Mouse (Mus musculus): ENCODE results near the gene Emilin2. TPM values are rescaled to one million over a fixed set of nuclear protein-coding genes. Genes with fewer than 3 reads are reported as not detected.

Gene Emilin2
- total RNA-seq, 2 experiments from 2014 or later, result 2.4 to 2.7 TPM

GRCm38 (mm10) chr17:71276771-71277170, 35.0 kb downstream of the Emilin2 start:
- no peak for DNase-seq (ENCODE audit: extremely low spot score in 1 of 2, low spot score in 2 of 2)
- intact Hi-C loops (cut with DNase I), result no loop called here

- intact Hi-C loops (cut with DNase I), result no loop called here
- DNase-seq (ENCODE audit: extremely low spot score in 1 of 2, low spot score in 2 of 2), result no peak
Observed at GRCm38 (mm10) chr17:71273901-71274300, 37.9 kb downstream of the Emilin2 start.

DNA sequence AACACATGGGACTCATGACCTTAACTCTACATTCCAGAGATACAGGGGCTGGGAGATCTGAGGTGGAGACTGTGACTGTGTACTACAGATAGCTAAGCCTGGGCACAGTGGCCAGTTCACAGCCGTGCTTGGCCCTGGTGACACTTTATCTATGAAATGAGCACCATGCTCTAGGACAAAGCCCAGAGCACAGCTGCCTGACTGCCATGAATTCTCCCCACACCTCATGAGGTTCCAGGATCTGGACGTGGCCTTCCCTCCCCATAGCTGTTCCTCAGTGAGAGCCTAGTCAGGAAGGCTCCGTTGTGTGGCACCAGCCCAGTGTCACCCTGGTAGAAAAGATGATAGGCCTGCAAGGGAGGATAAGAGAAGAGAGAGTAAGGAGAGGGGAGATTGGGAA, 43.2 kb downstream of the Emilin2 start:
- intact Hi-C loops (cut with DNase I), result no loop called here
- no peak for DNase-seq (ENCODE audit: extremely low spot score in 1 of 2, low spot score in 2 of 2)

- no peak for DNase-seq (ENCODE audit: extremely low spot score in 1 of 2, low spot score in 2 of 2)
- intact Hi-C loops (cut with DNase I), result no loop called here
Observed at GRCm38 (mm10) chr17:71268152-71268551, 43.6 kb downstream of the Emilin2 start.

- intact Hi-C loops (cut with DNase I), result no loop called here
- DNase-seq (ENCODE audit: extremely low spot score in 1 of 2, low spot score in 2 of 2), result no peak
Observed at GRCm38 (mm10) chr17:71267374-71267773, 44.4 kb downstream of the Emilin2 start.

DNA sequence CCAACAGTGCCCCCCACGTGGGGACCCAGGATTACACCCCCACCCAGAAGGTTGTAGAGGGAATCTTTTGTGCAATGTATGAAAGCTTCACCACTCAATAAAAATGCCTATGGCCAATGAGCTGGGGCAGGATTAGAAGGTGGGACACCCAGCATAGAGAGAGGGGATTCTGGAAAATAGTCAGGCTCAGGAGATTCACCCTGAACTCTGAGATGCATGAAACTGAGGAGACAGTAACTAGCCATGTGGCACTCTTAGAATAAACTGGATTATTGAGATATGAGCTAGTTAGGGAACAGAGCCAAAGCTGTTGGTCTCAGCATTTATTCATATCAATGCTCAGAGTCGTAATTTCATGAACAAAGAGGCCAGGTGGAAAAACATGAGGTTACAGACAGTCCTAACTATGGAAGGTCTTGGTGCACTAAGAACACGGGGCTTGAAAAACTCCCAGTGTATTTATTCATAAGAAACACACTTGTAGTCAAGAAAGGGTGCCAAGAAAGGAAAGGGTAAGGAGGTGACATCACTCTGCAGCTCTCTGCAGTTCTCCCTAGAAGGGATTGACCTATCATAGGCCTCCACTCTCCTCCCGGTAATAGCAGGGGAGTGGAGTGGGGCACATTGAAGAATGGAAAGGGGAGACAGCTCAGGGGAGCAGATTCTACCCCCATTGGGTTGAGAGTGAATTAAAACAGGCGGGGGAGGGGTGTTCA, 46.3 kb downstream of the Emilin2 start:
- intact Hi-C loops (cut with DNase I), result no loop called here
- no peak for DNase-seq (ENCODE audit: extremely low spot score in 1 of 2, low spot score in 2 of 2)

- intact Hi-C loops (cut with DNase I), result no loop called here
- no peak for DNase-seq (ENCODE audit: extremely low spot score in 1 of 2, low spot score in 2 of 2)
Observed at GRCm38 (mm10) chr17:71264739-71265138, 47.0 kb downstream of the Emilin2 start.

- intact Hi-C loops (cut with DNase I), result no loop called here
- no peak for DNase-seq (ENCODE audit: extremely low spot score in 1 of 2, low spot score in 2 of 2)
Observed at GRCm38 (mm10) chr17:71263136-71263535, 48.6 kb downstream of the Emilin2 start.

DNA sequence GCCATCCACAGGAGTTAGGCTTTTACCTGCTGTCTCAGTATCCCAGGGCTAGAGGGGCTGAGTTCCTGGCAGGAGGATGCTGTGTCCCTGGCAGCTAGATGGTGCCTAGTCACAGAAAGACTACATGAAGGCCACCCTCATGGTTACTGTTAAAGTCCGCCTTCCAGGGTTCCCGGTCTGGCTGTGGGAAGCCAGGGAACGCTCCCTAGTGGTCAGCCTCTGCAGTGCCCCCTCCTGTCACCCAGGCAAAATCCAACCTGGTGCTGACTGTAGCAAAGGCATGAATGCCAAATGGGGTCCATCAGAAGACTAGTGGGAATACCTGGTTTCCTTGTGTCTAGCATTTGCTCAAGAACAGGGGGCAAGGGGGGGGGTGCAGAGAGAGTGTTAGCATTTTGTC, 51.1 kb downstream of the Emilin2 start:
- intact Hi-C loops (cut with DNase I), result no loop called here
- DNase-seq (ENCODE audit: extremely low spot score in 1 of 2, low spot score in 2 of 2), result no peak

DNA sequence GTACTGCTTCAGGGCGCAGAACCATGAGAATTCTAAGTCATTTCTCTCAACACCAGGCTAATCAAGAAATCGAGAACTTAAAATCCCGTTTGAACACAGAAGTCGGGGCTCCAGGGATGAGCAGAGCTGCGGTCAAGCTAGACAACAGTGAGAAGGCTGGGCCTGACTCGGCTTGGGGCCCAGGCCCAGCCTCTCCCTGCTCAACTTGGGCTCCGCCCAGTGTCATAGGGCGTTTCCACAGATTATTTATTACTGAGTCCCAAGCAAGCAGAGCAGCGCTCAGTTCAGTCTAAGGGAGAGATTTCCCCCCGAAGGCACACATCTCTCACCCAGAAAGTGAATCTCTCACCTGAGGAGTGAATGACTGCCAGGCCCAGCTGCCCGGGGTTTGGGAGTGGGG, 52.1 kb downstream of the Emilin2 start:
- intact Hi-C loops (cut with DNase I), result no loop called here
- no peak for DNase-seq (ENCODE audit: extremely low spot score in 1 of 2, low spot score in 2 of 2)

DNA sequence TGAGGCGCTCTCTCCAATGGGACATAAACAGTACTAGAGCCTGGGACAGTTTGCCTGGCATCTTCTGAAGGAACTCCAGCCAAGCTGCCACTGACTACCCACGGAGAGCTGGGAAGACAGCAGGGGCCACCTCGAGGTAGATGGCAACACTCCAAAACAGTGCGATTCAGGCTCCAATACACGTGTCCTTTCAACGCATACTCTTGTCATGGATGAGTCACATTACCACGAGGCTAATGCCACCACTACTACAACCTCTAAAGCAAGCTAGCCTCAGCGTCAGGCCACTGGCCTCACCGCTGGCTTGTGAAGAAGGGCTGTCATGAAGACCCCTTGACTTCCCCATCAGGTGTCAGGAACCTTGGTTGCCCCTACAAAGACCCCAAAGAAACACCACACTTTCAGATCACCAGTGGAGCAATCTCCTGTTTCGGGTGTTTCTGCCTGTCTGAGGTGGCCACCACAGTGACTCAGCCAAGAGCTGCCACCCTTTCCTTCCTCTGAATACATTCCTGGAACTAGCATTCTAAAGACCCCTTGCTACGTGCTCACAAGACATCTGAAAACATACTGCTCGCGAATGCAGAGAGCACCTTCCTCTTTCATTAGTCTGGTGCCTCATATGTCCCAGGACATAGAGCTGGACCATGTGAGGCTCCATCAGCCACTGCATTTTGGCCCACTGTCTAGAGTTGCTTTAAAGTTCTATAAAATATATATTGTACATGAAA, 54.8 kb downstream of the Emilin2 start:
- no peak for DNase-seq (ENCODE audit: extremely low spot score in 1 of 2, low spot score in 2 of 2)
- intact Hi-C loops (cut with DNase I), result no loop called here

DNA sequence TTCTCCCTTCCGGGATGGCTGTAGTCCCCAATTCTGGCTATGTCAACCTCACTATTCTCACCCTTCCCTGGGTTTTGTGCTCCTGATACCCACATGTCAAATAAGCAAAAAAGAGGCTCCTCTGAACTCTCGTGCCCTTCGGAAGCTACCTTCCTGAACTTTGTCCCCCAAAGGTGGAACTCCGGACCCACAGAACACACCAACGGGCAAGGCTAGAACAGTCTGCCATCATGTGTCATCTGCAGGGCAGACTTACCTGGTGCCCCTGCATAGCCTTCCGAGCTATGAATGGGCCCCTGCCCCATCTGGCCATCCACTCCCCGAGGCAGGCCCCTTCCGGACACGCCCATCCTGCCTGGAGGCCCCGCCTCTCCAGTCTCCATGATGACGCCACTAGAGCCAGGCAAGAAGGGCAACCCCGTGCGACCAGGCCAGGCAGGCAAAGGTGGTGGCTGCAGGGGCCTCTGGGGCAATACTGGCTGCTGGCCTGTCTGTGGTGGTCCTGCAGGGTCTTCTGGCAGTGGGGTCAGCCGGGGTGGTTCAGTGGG, 55.6 kb downstream of the Emilin2 start:
- DNase-seq (ENCODE audit: extremely low spot score in 1 of 2, low spot score in 2 of 2), result no peak
- intact Hi-C loops (cut with DNase I), result no loop called here

DNA sequence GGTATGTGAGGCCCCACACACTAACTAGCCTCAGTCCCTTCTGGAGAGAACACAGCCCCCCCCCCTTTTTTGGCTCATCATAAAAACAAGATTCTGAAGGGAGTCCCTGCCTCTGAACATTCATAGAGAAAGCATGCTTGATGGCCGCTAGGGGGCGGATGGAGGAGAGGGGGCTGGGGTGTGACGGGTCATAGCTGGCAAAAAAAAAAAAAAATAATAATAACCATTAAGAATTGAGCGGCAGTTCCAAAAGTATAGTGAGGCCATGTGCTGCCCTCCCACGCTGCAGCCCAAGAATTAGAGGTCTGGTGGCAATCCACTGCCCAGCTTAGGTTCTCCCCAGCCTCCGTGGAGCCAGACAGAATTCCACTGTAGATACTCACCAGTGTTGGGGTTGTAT, 57.0 kb downstream of the Emilin2 start:
- DNase-seq (ENCODE audit: extremely low spot score in 1 of 2, low spot score in 2 of 2), result peak in 1 of 2 experiments; percentile 53
- intact Hi-C loops (cut with DNase I), result no loop called here

- intact Hi-C loops (cut with DNase I), result no loop called here
- no peak for DNase-seq (ENCODE audit: extremely low spot score in 1 of 2, low spot score in 2 of 2)
Observed at GRCm38 (mm10) chr17:71254106-71254505, 57.7 kb downstream of the Emilin2 start.

DNA sequence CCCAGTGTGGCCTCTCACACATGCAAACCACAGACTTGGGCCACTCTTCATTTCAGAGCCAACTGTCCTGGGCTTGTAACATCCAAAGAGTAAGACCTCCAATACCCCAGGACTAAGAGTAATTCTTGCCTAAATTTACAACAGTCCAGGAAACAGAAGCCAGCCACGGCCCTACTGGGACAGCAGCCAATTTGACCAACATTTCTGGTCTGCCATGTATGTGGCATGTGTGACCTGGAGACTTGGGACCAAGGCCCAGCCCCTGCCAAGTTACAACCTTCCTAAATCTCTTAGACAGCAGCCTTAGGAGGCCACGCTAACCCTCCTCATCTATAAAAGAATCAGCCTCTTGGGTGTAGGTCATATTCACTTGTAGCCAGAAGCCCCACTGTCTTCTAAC, 58.4 kb downstream of the Emilin2 start:
- DNase-seq (ENCODE audit: extremely low spot score in 1 of 2, low spot score in 2 of 2), result no peak
- intact Hi-C loops (cut with DNase I), result no loop called here

DNA sequence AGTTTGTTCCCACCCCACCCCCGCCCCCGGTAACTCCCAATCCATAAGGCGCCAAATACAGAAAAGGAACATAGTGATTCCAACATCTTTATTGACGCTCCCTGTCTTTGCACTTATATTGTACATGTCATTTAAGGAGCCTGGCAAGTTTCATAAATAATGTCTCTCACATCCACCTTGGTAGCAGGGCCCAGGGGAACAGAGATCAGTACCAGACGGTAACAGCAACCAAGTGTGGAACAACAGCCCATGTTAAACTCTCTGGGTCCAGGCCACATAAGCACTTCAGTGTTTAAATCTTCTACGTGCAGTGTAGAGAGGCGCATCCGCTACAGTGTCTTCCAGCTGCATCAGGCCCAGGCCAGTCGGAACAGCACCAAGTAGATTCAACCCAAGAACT, 59.7 kb downstream of the Emilin2 start:
- DNase-seq (ENCODE audit: extremely low spot score in 1 of 2, low spot score in 2 of 2), result no peak
- intact Hi-C loops (cut with DNase I), result no loop called here

DNA sequence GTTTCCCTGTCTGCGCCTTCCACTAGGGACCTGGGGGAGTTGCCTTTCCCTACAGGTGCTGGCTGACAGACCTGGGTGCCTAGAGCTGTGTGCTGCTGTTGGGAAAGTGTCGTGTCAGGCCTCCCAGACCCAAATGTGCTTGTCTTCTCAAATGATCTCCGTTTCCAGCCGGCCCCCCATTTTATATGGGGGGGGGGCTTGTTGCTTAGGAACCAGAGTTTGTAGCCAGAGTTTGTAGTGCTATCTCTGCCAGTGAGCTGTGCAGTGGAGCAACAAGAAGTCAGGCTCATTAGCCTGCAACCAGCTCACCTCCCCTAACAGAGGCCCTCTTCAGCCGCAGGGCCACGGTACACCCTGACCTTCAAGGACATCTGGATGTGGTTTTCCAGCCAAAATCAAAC, 60.2 kb downstream of the Emilin2 start:
- intact Hi-C loops (cut with DNase I), result no loop called here
- no peak for DNase-seq (ENCODE audit: extremely low spot score in 1 of 2, low spot score in 2 of 2)

- intact Hi-C loops (cut with DNase I), result no loop called here
Observed at GRCm38 (mm10) chr17:71250819-71251600, 60.8 kb downstream of the Emilin2 start.

GRCm38 (mm10) chr17:71250046-71250445, 61.7 kb downstream of the Emilin2 start:
- DNase-seq (ENCODE audit: extremely low spot score in 1 of 2, low spot score in 2 of 2), result no peak
- intact Hi-C loops (cut with DNase I), result no loop called here

More at GRCm38 (mm10) chr17:71250819-71251600, 60.8 kb downstream of the Emilin2 start:
- DNase-seq (ENCODE audit: extremely low spot score in 1 of 2, low spot score in 2 of 2), result peak in 1 of 2 experiments; percentile 51
